Mouse (Mus musculus): Measurements from ENCODE around the gene Sec16b. TPM values are rescaled to one million over a fixed set of nuclear protein-coding genes. Genes with fewer than 3 reads are reported as not detected.

Gene Sec16b
- polyA plus RNA-seq, 1 experiment from 2014 or later = 5.0 TPM

DNA sequence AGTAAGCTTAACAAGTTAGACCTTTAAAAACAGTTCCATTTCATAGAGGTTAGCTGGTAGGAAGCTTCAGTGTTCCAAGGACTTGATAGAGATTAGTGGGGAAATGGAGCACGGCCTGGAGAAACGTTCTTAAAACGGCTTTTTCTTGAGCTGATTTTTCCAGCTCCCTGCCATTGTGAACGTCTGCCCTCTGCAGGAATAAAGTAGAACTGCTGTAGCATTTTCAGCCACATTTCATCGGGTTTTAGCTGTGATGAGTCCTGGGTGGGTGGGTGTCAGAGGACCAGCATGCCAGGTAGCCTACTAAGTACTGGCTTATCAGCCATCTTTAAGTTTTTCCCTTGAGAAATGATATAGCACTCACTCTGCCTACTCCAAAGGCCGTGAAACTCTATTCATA is 29.9 kb downstream of the Sec16b start:
- 9% methylated on average over 6 of the region's 6 CpGs for WGBS
- Histone ChIP-seq H3K4me2 (replicated peaks) (no peak overlapping the region), H3K9me3 (replicated peaks) (no peaks in the 10 kb centered on the region), H3K9ac (no peak overlapping the region), H3K4me3 (replicated peaks) (no peak overlapping the region), H3K27me3 (no peaks in the 10 kb centered on the region), H3K27ac (replicated peaks) (no peak overlapping the region), H3K36me3 (no peaks in the 10 kb centered on the region), H3K4me1 (no peaks in the 10 kb centered on the region)
- no peak for ATAC-seq (ENCODE audit: insufficient number of reproducible peaks, low FRiP score, low TSS enrichment, low read depth)

DNA sequence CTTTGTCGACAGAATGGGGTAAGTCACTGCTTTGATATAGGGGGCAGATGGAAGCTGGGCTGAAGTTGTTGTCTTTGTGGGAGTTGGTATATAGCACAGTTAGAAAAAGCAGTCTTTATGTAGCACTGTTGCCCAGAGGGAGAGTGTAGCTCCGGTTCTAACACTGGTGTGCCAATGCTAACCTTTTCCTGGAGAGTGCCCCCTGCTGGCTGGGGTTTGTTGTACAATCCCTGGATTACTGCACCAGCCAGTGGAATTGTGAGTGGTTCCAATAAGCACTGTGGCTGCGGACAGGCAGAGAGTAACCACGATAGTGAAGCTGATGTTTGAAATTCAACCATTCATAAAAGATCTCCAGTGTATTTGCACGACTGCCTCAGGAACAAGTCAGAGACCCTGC is 31.1 kb downstream of the Sec16b start:
- Histone ChIP-seq H3K4me2 (replicated peaks) (no peak overlapping the region), H3K4me1 (no peaks in the 10 kb centered on the region), H3K9ac (no peak overlapping the region), H3K4me3 (replicated peaks) (no peak overlapping the region), H3K36me3 (no peaks in the 10 kb centered on the region), H3K27ac (replicated peaks) (no peak overlapping the region), H3K9me3 (replicated peaks) (no peaks in the 10 kb centered on the region), H3K27me3 (no peaks in the 10 kb centered on the region)
- 79% methylated on average over 5 of the region's 5 CpGs for WGBS
- ATAC-seq (ENCODE audit: insufficient number of reproducible peaks, low FRiP score, low TSS enrichment, low read depth) = no peak

DNA sequence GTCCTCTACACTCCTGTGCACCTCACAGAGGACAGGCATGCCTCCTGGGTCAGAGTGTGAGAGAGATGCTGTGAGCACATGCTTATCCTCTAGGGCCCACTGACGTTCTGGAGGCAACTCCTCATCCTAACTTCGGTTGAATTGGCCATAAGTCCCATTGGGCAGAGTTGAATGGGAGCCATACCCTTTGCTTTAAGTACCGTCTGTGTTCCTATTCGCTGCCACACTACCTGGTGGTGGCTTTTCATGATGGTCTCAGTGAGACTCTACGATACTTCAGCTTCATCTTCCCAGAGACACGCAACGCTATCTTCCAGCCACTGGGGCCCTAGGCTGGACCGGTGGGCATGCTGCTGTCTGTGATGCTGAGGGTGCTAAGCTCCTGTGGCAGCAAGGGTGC is 38.5 kb downstream of the Sec16b start:
- no peak for ATAC-seq (ENCODE audit: insufficient number of reproducible peaks, low FRiP score, low TSS enrichment, low read depth)
- Histone ChIP-seq H3K36me3 (no peaks in the 10 kb centered on the region), H3K4me1 (no peaks in the 10 kb centered on the region), H3K4me2 (replicated peaks) (no peak overlapping the region), H3K9ac (no peak overlapping the region), H3K27ac (replicated peaks) (no peak overlapping the region), H3K9me3 (replicated peaks) (no peaks in the 10 kb centered on the region), H3K27me3 (no peaks in the 10 kb centered on the region), H3K4me3 (replicated peaks) (no peak overlapping the region)
- 90% methylated on average over 8 of the region's 8 CpGs for WGBS

GRCm38 (mm10) chr1:157547658-157548057 is 41.1 kb downstream of the Sec16b start:
- H3K9ac ChIP-seq = no peak overlapping the region
- no peaks in the 10 kb centered on the region for H3K9me3 ChIP-seq (replicated peaks)
- H3K36me3 ChIP-seq = no peaks in the 10 kb centered on the region
- no peak overlapping the region for H3K27ac ChIP-seq (replicated peaks)
- 80% methylated on average over 5 of the region's 5 CpGs for WGBS
- no peaks in the 10 kb centered on the region for H3K27me3 ChIP-seq
- no peak overlapping the region for H3K4me3 ChIP-seq (replicated peaks)
- H3K4me1 ChIP-seq = no peaks in the 10 kb centered on the region
- ATAC-seq (ENCODE audit: insufficient number of reproducible peaks, low FRiP score, low TSS enrichment, low read depth) = no peak
- H3K4me2 ChIP-seq (replicated peaks) = no peak overlapping the region

GRCm38 (mm10) chr1:157549721-157550120 is 43.2 kb downstream of the Sec16b start:
- Histone ChIP-seq H3K9me3 (replicated peaks) (no peaks in the 10 kb centered on the region), H3K9ac (no peak overlapping the region), H3K27ac (replicated peaks) (no peak overlapping the region), H3K4me2 (replicated peaks) (no peak overlapping the region), H3K36me3 (no peaks in the 10 kb centered on the region), H3K27me3 (peaks cover 5% of the 10 kb centered on the region; the same call in 1 of the 2 replicates), H3K4me1 (0 out of 2 replicates have a peak, but pooled peaks cover 3% of the 10 kb centered on the region), H3K4me3 (replicated peaks) (no peak overlapping the region)
- no peak for ATAC-seq (ENCODE audit: insufficient number of reproducible peaks, low FRiP score, low TSS enrichment, low read depth)
- 56% methylated on average over 3 of the region's 3 CpGs for WGBS

DNA sequence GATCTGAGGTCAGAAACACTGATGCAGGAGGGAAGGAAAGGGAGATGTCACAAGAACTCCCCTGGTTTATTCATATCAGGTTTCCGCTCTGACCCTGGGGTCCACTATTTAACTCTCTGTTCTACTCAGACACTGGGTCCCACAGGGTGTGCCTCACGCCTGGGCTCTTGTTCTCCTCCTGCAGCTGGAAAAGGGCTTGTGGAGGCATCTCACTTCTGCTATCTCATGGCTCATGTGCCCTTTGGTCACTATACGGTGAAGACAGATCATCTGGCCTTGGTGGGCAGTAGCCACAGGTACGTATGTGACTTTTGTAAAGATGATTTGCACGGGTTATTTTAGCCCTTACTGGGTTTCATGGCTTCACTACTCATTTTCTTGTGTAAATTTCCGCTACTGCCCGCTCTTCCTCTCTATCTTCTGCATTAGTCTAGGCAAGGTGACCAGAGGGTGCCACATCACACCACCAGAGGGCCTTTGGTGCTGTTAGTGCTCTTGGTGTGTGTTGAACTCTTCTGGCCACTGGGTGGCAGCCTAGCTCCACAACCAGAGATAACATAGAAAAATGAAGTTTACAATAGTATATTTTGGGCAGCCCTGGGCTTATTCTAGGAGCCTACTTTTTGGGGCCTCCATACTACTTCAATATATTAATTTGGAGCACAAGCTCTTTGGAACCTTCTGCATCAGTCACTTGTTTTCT is 46.4 kb downstream of the Sec16b start:
- 54% methylated on average over 7 of the region's 7 CpGs for WGBS
- Histone ChIP-seq H3K4me3 (replicated peaks) (no peak overlapping the region), H3K9me3 (replicated peaks) (no peaks in the 10 kb centered on the region), H3K9ac (no peak overlapping the region), H3K36me3 (no peaks in the 10 kb centered on the region), H3K27me3 (peaks cover 11% of the 10 kb centered on the region; the same call in 1 of the 2 replicates), H3K27ac (replicated peaks) (no peak overlapping the region), H3K4me2 (replicated peaks) (no peak overlapping the region), H3K4me1 (0 out of 2 replicates have a peak, but pooled peaks cover 13% of the 10 kb centered on the region)
- no peak for ATAC-seq (ENCODE audit: insufficient number of reproducible peaks, low FRiP score, low TSS enrichment, low read depth)

GRCm38 (mm10) chr1:157554163-157554562 is 47.6 kb downstream of the Sec16b start:
- Histone ChIP-seq H3K4me3 (replicated peaks) (no peak overlapping the region), H3K4me1 (0 out of 2 replicates have a peak, but pooled peaks cover 13% of the 10 kb centered on the region), H3K9ac (no peak overlapping the region), H3K36me3 (no peaks in the 10 kb centered on the region), H3K9me3 (replicated peaks) (no peaks in the 10 kb centered on the region), H3K27me3 (peaks cover 11% of the 10 kb centered on the region; the same call in 1 of the 2 replicates), H3K4me2 (replicated peaks) (no peak overlapping the region), H3K27ac (replicated peaks) (no peak overlapping the region)
- WGBS = 75% methylated on average over 3 of the region's 3 CpGs
- no peak for ATAC-seq (ENCODE audit: insufficient number of reproducible peaks, low FRiP score, low TSS enrichment, low read depth)

- H3K9me3 ChIP-seq (replicated peaks) = no peaks in the 10 kb centered on the region
- WGBS = 30% methylated on average over 27 of the region's 27 CpGs
- ATAC-seq (ENCODE audit: insufficient number of reproducible peaks, low FRiP score, low TSS enrichment, low read depth) = 0 out of 2 replicates have a peak, but pooled peaks have one; percentile 11
- H3K36me3 ChIP-seq = no peaks in the 10 kb centered on the region
- H3K4me1 ChIP-seq = 0 out of 2 replicates have a peak, but pooled peaks cover 13% of the 10 kb centered on the region
- H3K27ac ChIP-seq (replicated peaks) = no peak overlapping the region
- peaks cover 11% of the 10 kb centered on the region; the same call in 1 of the 2 replicates for H3K27me3 ChIP-seq
- peak overlapping the region; percentile 28 for H3K4me2 ChIP-seq (replicated peaks)
- no peak overlapping the region for H3K9ac ChIP-seq
- H3K4me3 ChIP-seq (replicated peaks) = no peak overlapping the region
These were observed 48.4 kb downstream of the Sec16b start for GRCm38 (mm10) chr1:157554686-157555530.

DNA sequence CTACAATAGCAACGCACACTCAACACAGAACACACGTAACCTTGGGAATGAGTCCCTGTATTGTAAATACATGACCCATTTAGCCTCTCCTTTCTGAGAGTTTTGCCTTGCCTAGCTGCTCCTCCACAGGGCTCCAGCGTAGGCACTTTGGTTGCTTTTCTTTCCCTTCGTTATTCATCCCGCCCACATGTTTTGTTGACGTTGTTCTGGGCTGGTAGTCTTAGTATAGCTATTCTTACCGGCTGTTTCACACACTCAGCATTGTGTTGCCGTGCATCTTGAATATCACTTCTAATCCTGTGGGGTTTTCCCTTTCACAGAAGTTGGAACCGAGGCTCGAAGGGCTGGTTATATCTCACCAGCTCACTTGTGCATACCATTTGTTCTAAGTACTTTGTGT is 49.2 kb downstream of the Sec16b start:
- Histone ChIP-seq H3K9ac (no peak overlapping the region), H3K9me3 (replicated peaks) (no peaks in the 10 kb centered on the region)
- ATAC-seq (ENCODE audit: insufficient number of reproducible peaks, low FRiP score, low TSS enrichment, low read depth) = no peak

GRCm38 (mm10) chr1:157556439-157556838 is 49.9 kb downstream of the Sec16b start:
- H3K36me3 ChIP-seq = no peaks in the 10 kb centered on the region
- no peak for ATAC-seq (ENCODE audit: insufficient number of reproducible peaks, low FRiP score, low TSS enrichment, low read depth)

More for the DNA sequence above, 49.2 kb downstream of the Sec16b start:
- Histone ChIP-seq H3K4me2 (replicated peaks) (no peak overlapping the region), H3K4me1 (peaks cover 16% of the 10 kb centered on the region; the same call in 1 of the 2 replicates), H3K27ac (replicated peaks) (no peak overlapping the region), H3K36me3 (no peaks in the 10 kb centered on the region), H3K27me3 (peaks cover 11% of the 10 kb centered on the region; the same call in 1 of the 2 replicates), H3K4me3 (replicated peaks) (no peak overlapping the region)
- WGBS = 68% methylated on average over 10 of the region's 10 CpGs

GRCm38 (mm10) chr1:157558145-157558544 is 51.6 kb downstream of the Sec16b start:
- no peak overlapping the region for H3K4me2 ChIP-seq (replicated peaks)
- 55% methylated on average over 5 of the region's 5 CpGs for WGBS
- H3K27me3 ChIP-seq = peaks cover 11% of the 10 kb centered on the region; the same call in 1 of the 2 replicates
- peaks cover 16% of the 10 kb centered on the region; the same call in 1 of the 2 replicates for H3K4me1 ChIP-seq
- no peaks in the 10 kb centered on the region for H3K9me3 ChIP-seq (replicated peaks)
- H3K36me3 ChIP-seq = no peaks in the 10 kb centered on the region
- no peak overlapping the region for H3K27ac ChIP-seq (replicated peaks)
- no peak overlapping the region for H3K9ac ChIP-seq
- ATAC-seq (ENCODE audit: insufficient number of reproducible peaks, low FRiP score, low TSS enrichment, low read depth) = no peak
- H3K4me3 ChIP-seq (replicated peaks) = no peak overlapping the region

More at GRCm38 (mm10) chr1:157556439-157556838, 49.9 kb downstream of the Sec16b start:
- WGBS = 80% methylated on average over 5 of the region's 5 CpGs
- Histone ChIP-seq H3K27me3 (peaks cover 11% of the 10 kb centered on the region; the same call in 1 of the 2 replicates), H3K27ac (replicated peaks) (no peak overlapping the region), H3K9ac (no peak overlapping the region), H3K4me3 (replicated peaks) (no peak overlapping the region), H3K4me2 (replicated peaks) (no peak overlapping the region), H3K9me3 (replicated peaks) (no peaks in the 10 kb centered on the region), H3K4me1 (peaks cover 16% of the 10 kb centered on the region; the same call in 1 of the 2 replicates)

Measured in embryonic facial prominence, embryonic 15.5 days (tissue).